Comparison of ENCODE assay signal across 10 mouse cellular contexts in genomic region chr11:32157791-32158594, GRCm38 (mm10). TPM values are rescaled to one million over a fixed set of nuclear protein-coding genes. Genes with fewer than 3 reads are reported as not detected.
DNase-seq lines count a peak whose midpoint lies in the region; ATAC-seq and TF ChIP-seq lines count a peak whose summit lies in the region.
"Had no signal": no experiment of that assay in that cellular context is flagged by ENCODE, and none has a peak within 500 bp of the region (broad histone marks: within the 10 kb centered on the region; RNA-seq: fewer than 3 reads in every experiment).

No protein-coding gene starts in this region.

- no peak for TF ChIP-seq EP300 in liver, postnatal 0 days (IDR thresholded peaks at IDR 0.05; ENCODE audit: low read depth)

- no peaks in the 10 kb centered on the region for H3K9me3 ChIP-seq in embryonic facial prominence, embryonic 15.5 days (replicated peaks)
- H3K9me3 ChIP-seq in midbrain, postnatal 0 days (ENCODE audit: low read length), result no peaks in the 10 kb centered on the region
- H3K9me3 ChIP-seq in liver, postnatal 0 days (ENCODE audit: low read length), result no peaks in the 10 kb centered on the region
- no peaks in the 10 kb centered on the region for H3K9me3 ChIP-seq in kidney, embryonic 14.5 days (ENCODE audit: control insufficient read depth, low read length)
- H3K9me3 ChIP-seq: liver, embryonic 13.5 days had no signal

- H3K4me2 ChIP-seq in embryonic facial prominence, embryonic 15.5 days (replicated peaks), result peak overlapping the region; percentile 22; the same call in 1 of the 2 replicates
- peak overlapping the region; percentile 24; the same call in 1 of the 2 replicates for H3K4me2 ChIP-seq in midbrain, postnatal 0 days (ENCODE audit: low read depth, low read length, poor library complexity, severe bottlenecking)
- no peak overlapping the region for H3K4me2 ChIP-seq in liver, postnatal 0 days (ENCODE audit: low read depth, low read length)
- no peak overlapping the region for H3K4me2 ChIP-seq in kidney, embryonic 14.5 days (replicated peaks; ENCODE audit: low read depth, low read length)
- H3K4me2 ChIP-seq: liver, embryonic 13.5 days had no signal

- DNase-seq in cerebellum, adult 8-10 months, result peak; percentile 24
- DNase-seq in layer of hippocampus, adult 8-10 months (ENCODE audit: low spot score in 2 of 2), result peak; percentile 71 to 73
- peak; percentile 87 for DNase-seq in midbrain, postnatal 0 days (ENCODE audit: low spot score)
- no peak for DNase-seq in spleen, adult 18-20 months
- no peak for DNase-seq in liver, postnatal 0 days
- no peak for DNase-seq in T-cell, adult 2 months (ENCODE audit: low spot score)
- DNase-seq: gastrocnemius, adult 2 months; liver, embryonic 13.5 days had no signal

- ATAC-seq in embryonic facial prominence, embryonic 15.5 days (ENCODE audit: insufficient number of reproducible peaks, low FRiP score, low TSS enrichment, low read depth), result no peak
- peak; percentile 41 for ATAC-seq in midbrain, postnatal 0 days (ENCODE audit: low FRiP score)
- no peak for ATAC-seq in liver, postnatal 0 days
- no peak for ATAC-seq in kidney, embryonic 14.5 days (ENCODE audit: low FRiP score, low TSS enrichment)

- peak overlapping the region; percentile 15; the same call in 1 of the 2 replicates for H3K4me3 ChIP-seq in embryonic facial prominence, embryonic 15.5 days (replicated peaks)
- H3K4me3 ChIP-seq in midbrain, postnatal 0 days (ENCODE audit: low read depth, low read length), result no peak overlapping the region
- no peak overlapping the region for H3K4me3 ChIP-seq in liver, postnatal 0 days (ENCODE audit: low read depth, low read length)
- H3K4me3 ChIP-seq in kidney, embryonic 14.5 days (ENCODE audit: low read length), result no peak overlapping the region
- H3K4me3 ChIP-seq: gastrocnemius, adult 2 months; liver, embryonic 13.5 days had no signal

- no peak overlapping the region for H3K27ac ChIP-seq in embryonic facial prominence, embryonic 15.5 days (replicated peaks)
- H3K27ac ChIP-seq in midbrain, postnatal 0 days (ENCODE audit: low read depth, low read length), result peak overlapping the region; percentile 77
- no peak overlapping the region for H3K27ac ChIP-seq in liver, postnatal 0 days (ENCODE audit: low read depth)
- H3K27ac ChIP-seq in kidney, embryonic 14.5 days (ENCODE audit: low read depth, low read length), result no peak overlapping the region
- H3K27ac ChIP-seq: gastrocnemius, adult 2 months; liver, embryonic 13.5 days had no signal

- no peaks in the 10 kb centered on the region for H3K36me3 ChIP-seq in embryonic facial prominence, embryonic 15.5 days
- no peaks in the 10 kb centered on the region for H3K36me3 ChIP-seq in midbrain, postnatal 0 days (ENCODE audit: insufficient read depth, low read length)
- H3K36me3 ChIP-seq in liver, postnatal 0 days (replicated peaks; ENCODE audit: insufficient read depth, low read length), result no peaks in the 10 kb centered on the region
- no peaks in the 10 kb centered on the region for H3K36me3 ChIP-seq in kidney, embryonic 14.5 days (ENCODE audit: control insufficient read depth, insufficient read depth, low read length)
- H3K36me3 ChIP-seq: liver, embryonic 13.5 days had no signal

- H3K27me3 ChIP-seq in embryonic facial prominence, embryonic 15.5 days, result peaks cover 17% of the 10 kb centered on the region
- H3K27me3 ChIP-seq in midbrain, postnatal 0 days (ENCODE audit: insufficient read depth, low read length), result no peaks in the 10 kb centered on the region
- H3K27me3 ChIP-seq in liver, postnatal 0 days (ENCODE audit: insufficient read depth, low read length), result peaks cover 13% of the 10 kb centered on the region
- H3K27me3 ChIP-seq in kidney, embryonic 14.5 days (ENCODE audit: control insufficient read depth, insufficient read depth, low read length), result no peaks in the 10 kb centered on the region; the same call in 1 of the 2 replicates

- no peak overlapping the region for H3K9ac ChIP-seq in embryonic facial prominence, embryonic 15.5 days
- H3K9ac ChIP-seq in midbrain, postnatal 0 days (replicated peaks; ENCODE audit: low read length, poor library complexity, severe bottlenecking), result no peak overlapping the region
- H3K9ac ChIP-seq in liver, postnatal 0 days (replicated peaks), result no peak overlapping the region
- no peak overlapping the region for H3K9ac ChIP-seq in kidney, embryonic 14.5 days (ENCODE audit: low read depth, low read length)
- H3K9ac ChIP-seq: liver, embryonic 13.5 days had no signal

- TF ChIP-seq CTCF in midbrain, postnatal 0 days (IDR thresholded peaks at IDR 0.05), result no peak
- TF ChIP-seq CTCF in liver, postnatal 0 days (IDR thresholded peaks at IDR 0.05; ENCODE audit: low read depth), result no peak

- 43% methylated on average over 18 of the region's 18 CpGs for WGBS in embryonic facial prominence, embryonic 15.5 days
- WGBS in midbrain, postnatal 0 days, result 21% methylated on average over 18 of the region's 18 CpGs
- 71% methylated on average over 18 of the region's 18 CpGs for WGBS in liver, postnatal 0 days (ENCODE audit: insufficient replicate concordance)
- WGBS in kidney, embryonic 14.5 days, result 72% methylated on average over 18 of the region's 18 CpGs

- peaks cover 11% of the 10 kb centered on the region for H3K4me1 ChIP-seq in embryonic facial prominence, embryonic 15.5 days
- peaks cover 11% of the 10 kb centered on the region; the same call in 1 of the 2 replicates for H3K4me1 ChIP-seq in midbrain, postnatal 0 days (ENCODE audit: insufficient read depth, low read length)
- no peaks in the 10 kb centered on the region for H3K4me1 ChIP-seq in liver, postnatal 0 days (ENCODE audit: insufficient read depth)
- H3K4me1 ChIP-seq in kidney, embryonic 14.5 days (ENCODE audit: control insufficient read depth, insufficient read depth, low read length), result no peaks in the 10 kb centered on the region; the same call in 1 of the 2 replicates
- H3K4me1 ChIP-seq: liver, embryonic 13.5 days had no signal

RNA-seq across cellular contexts. Expression of gene Il9r, which starts 42.1 kb away (rescaled TPM):
- 0.08 and 0.13 TPM in 2 replicates for polyA plus RNA-seq in embryonic facial prominence, embryonic 15.5 days (2015; fragmentation: Nextera tagmentation; extraction: Ambion mirVana)
- not detected for total RNA-seq in layer of hippocampus, adult 8-10 months (2022)
- total RNA-seq in midbrain, postnatal 0 days (2014; rRNA removed), result 0.33 TPM in 1 of 2 replicates, not detected in the other
- polyA plus RNA-seq in midbrain, postnatal 0 days (2015; fragmentation: Nextera tagmentation; extraction: Ambion mirVana), result 0.04 TPM in 1 of 2 replicates, not detected in the other
- 0.05 TPM in 1 of 2 replicates, not detected in the other for polyA plus RNA-seq in liver, postnatal 0 days (2015; fragmentation: Nextera tagmentation; extraction: Ambion mirVana)
- polyA plus RNA-seq in kidney, embryonic 14.5 days (2014; fragmentation: Nextera tagmentation; extraction: Ambion mirVana), result not detected in 2 replicates
- total RNA-seq: gastrocnemius, adult 2 months had no signal

RNA-seq across cellular contexts. Expression of gene Snrnp25, which starts 47.2 kb away (rescaled TPM):
- 47.8 and 48.3 TPM in 2 replicates for polyA plus RNA-seq in embryonic facial prominence, embryonic 15.5 days (2015; fragmentation: Nextera tagmentation; extraction: Ambion mirVana)
- 10 to 100 TPM; 19.9 to 23.6 (median 22.5) TPM for total RNA-seq in layer of hippocampus, adult 8-10 months (2022)
- total RNA-seq in midbrain, postnatal 0 days (2014; rRNA removed), result 13.3 and 23.6 TPM in 2 replicates
- polyA plus RNA-seq in midbrain, postnatal 0 days (2015; fragmentation: Nextera tagmentation; extraction: Ambion mirVana), result 47.8 and 48.9 TPM in 2 replicates
- 30.1 and 32.9 TPM in 2 replicates for polyA plus RNA-seq in liver, postnatal 0 days (2015; fragmentation: Nextera tagmentation; extraction: Ambion mirVana)
- 71.7 and 90.6 TPM in 2 replicates for polyA plus RNA-seq in kidney, embryonic 14.5 days (2014; fragmentation: Nextera tagmentation; extraction: Ambion mirVana)

Comparison
In these comparisons a context has a peak if more than half of its experiments do, and no peak if none do; other contexts are left out.
1. DNase-seq: peak in cerebellum, adult 8-10 months (single experiment), layer of hippocampus, adult 8-10 months (2 of 2) and midbrain, postnatal 0 days (single experiment); none in spleen, adult 18-20 months (0 of 2), liver, postnatal 0 days (single experiment) and T-cell, adult 2 months (single experiment).
2. H3K4me2 ChIP-seq: peak in embryonic facial prominence, embryonic 15.5 days (single experiment) and midbrain, postnatal 0 days (single experiment); none in liver, postnatal 0 days (single experiment) and kidney, embryonic 14.5 days (single experiment).